Mouse (Mus musculus): ENCODE results near the gene Spaca3.
A peak's percentile ranks its signal among the peaks of the same experiment; 100 is the strongest.

Spaca3 gene

GRCm38 (mm10) chr11:80858065-80858464, at the start of gene Spaca3:
Spaca3 (plus strand) TSS chr11:80858365.
- TF ChIP-seq GATA4 (IDR thresholded peaks at IDR 0.05; ENCODE audit: insufficient replicate concordance, low read length) = no peak

- TF ChIP-seq GATA4 (IDR thresholded peaks at IDR 0.05; ENCODE audit: insufficient replicate concordance, low read length) = peak; percentile 12; the same call in 1 of the 2 replicates
Observed at GRCm38 (mm10) chr11:80808551-80809070, 49.6 kb upstream of the Spaca3 start.

- no peak for TF ChIP-seq GATA4 (IDR thresholded peaks at IDR 0.05; ENCODE audit: insufficient replicate concordance, low read length)
Observed at GRCm38 (mm10) chr11:80809666-80809992, 48.5 kb upstream of the Spaca3 start.

GRCm38 (mm10) chr11:80809993-80810821, 48.0 kb upstream of the Spaca3 start, which contains the start of gene Tmem98:
Tmem98 (plus strand) TSS chr11:80810175.
- TF ChIP-seq GATA4 (IDR thresholded peaks at IDR 0.05; ENCODE audit: insufficient replicate concordance, low read length) = no peak

GRCm38 (mm10) chr11:80811156-80811555, 47.0 kb upstream of the Spaca3 start:
- TF ChIP-seq GATA4 (IDR thresholded peaks at IDR 0.05; ENCODE audit: insufficient replicate concordance, low read length) = no peak

- no peak for TF ChIP-seq GATA4 (IDR thresholded peaks at IDR 0.05; ENCODE audit: insufficient replicate concordance, low read length)
Observed at GRCm38 (mm10) chr11:80815354-80815753, 42.8 kb upstream of the Spaca3 start.

- TF ChIP-seq GATA4 (IDR thresholded peaks at IDR 0.05; ENCODE audit: insufficient replicate concordance, low read length) = peak; percentile 87; the same call in 1 of the 2 replicates
Observed at GRCm38 (mm10) chr11:80818060-80818697, 40.0 kb upstream of the Spaca3 start.

- TF ChIP-seq GATA4 (IDR thresholded peaks at IDR 0.05; ENCODE audit: insufficient replicate concordance, low read length) = no peak
Observed at GRCm38 (mm10) chr11:80820085-80820484, 38.1 kb upstream of the Spaca3 start.

- peak; percentile 45; the same call in 1 of the 2 replicates for TF ChIP-seq GATA4 (IDR thresholded peaks at IDR 0.05; ENCODE audit: insufficient replicate concordance, low read length)
Observed at GRCm38 (mm10) chr11:80821296-80821695, 36.9 kb upstream of the Spaca3 start.

- 0 out of 2 replicates have a peak, but pooled peaks have one; percentile 34 for TF ChIP-seq GATA4 (IDR thresholded peaks at IDR 0.05; ENCODE audit: insufficient replicate concordance, low read length)
Observed at GRCm38 (mm10) chr11:80821794-80822193, 36.4 kb upstream of the Spaca3 start.

- TF ChIP-seq GATA4 (IDR thresholded peaks at IDR 0.05; ENCODE audit: insufficient replicate concordance, low read length) = no peak
Observed at GRCm38 (mm10) chr11:80835395-80835794, 22.8 kb upstream of the Spaca3 start.

- TF ChIP-seq GATA4 (IDR thresholded peaks at IDR 0.05; ENCODE audit: insufficient replicate concordance, low read length) = no peak
Observed at GRCm38 (mm10) chr11:80835841-80836240, 22.3 kb upstream of the Spaca3 start.

- no peak for TF ChIP-seq GATA4 (IDR thresholded peaks at IDR 0.05; ENCODE audit: insufficient replicate concordance, low read length)
Observed at GRCm38 (mm10) chr11:80838724-80839123, 19.4 kb upstream of the Spaca3 start.

GRCm38 (mm10) chr11:80843435-80843834, 14.7 kb upstream of the Spaca3 start:
- TF ChIP-seq GATA4 (IDR thresholded peaks at IDR 0.05; ENCODE audit: insufficient replicate concordance, low read length) = no peak

- TF ChIP-seq GATA4 (IDR thresholded peaks at IDR 0.05; ENCODE audit: insufficient replicate concordance, low read length) = no peak
Observed at GRCm38 (mm10) chr11:80845486-80845885, 12.7 kb upstream of the Spaca3 start.

GRCm38 (mm10) chr11:80846115-80846514, 12.1 kb upstream of the Spaca3 start:
- TF ChIP-seq GATA4 (IDR thresholded peaks at IDR 0.05; ENCODE audit: insufficient replicate concordance, low read length) = no peak
